Mouse (Mus musculus) neural tube, embryonic 13.5 days (tissue): ENCODE data around the gene BC028528. TPM values are rescaled to one million over a fixed set of nuclear protein-coding genes. Genes with fewer than 3 reads are reported as not detected.
"Not testable (repeated sequence)": the region's sequence is repeated elsewhere in the genome, so short reads cannot be mapped to it uniquely, and the experiment has no call there.

Source experiments
- ATAC-seq: fragments of 200-750 bp; cut with Nextera tagmentation; 2 replicates; pipeline ENCODE4 v1.8.0; 2017; ENCODE audit warnings: low read depth, mild to moderate bottlenecking, moderate TSS enrichment, moderate library complexity
- H3K27ac ChIP-seq: fragments of 300-500 bp; sonication (generic); replicated peaks from 2 replicates; pipeline ENCODE4 v1.5.1; 2015; ENCODE audit warnings: moderate library complexity, mild to moderate bottlenecking, inconsistent platforms
- H3K27me3 ChIP-seq: fragments of 300-500 bp; sonication (generic); 2 replicates; pipeline ENCODE4 v1.6.1; 2015; ENCODE audit warnings: mild to moderate bottlenecking, inconsistent platforms
- H3K36me3 ChIP-seq: fragments of 300-500 bp; sonication (generic); 2 replicates; pipeline ENCODE4 v1.6.1; 2015; ENCODE audit warnings: mild to moderate bottlenecking, inconsistent platforms
- H3K4me1 ChIP-seq: fragments of 300-500 bp; sonication (generic); replicated peaks from 2 replicates; pipeline ENCODE4 v1.6.1; 2015; ENCODE audit warnings: inconsistent platforms
- H3K4me2 ChIP-seq: fragments of 300-500 bp; sonication (generic); 2 replicates; pipeline ENCODE4 v1.6.1; 2015; ENCODE audit warnings: inconsistent platforms, mild to moderate bottlenecking, moderate library complexity
- H3K4me3 ChIP-seq: fragments of 300-500 bp; sonication (generic); 2 replicates; pipeline ENCODE4 v1.5.1; 2015; ENCODE audit warnings: mild to moderate bottlenecking, inconsistent platforms
- H3K9ac ChIP-seq: fragments of 300-500 bp; sonication (generic); 2 replicates; pipeline ENCODE4 v1.6.1; 2015; ENCODE audit warnings: moderate library complexity, mild to moderate bottlenecking, inconsistent platforms
- H3K9me3 ChIP-seq: fragments of 300-500 bp; sonication (generic); 2 replicates; pipeline ENCODE4 v1.6.1; 2016; ENCODE audit warnings: inconsistent platforms
- WGBS: fragments of 180-500 bp; shearing (Covaris S2); methylation state at CpG from one replicate; pipeline ENCODE4 v1.1.7; 2015; 5-methylcytosine and 5-hydroxymethylcytosine counted together
- polyA plus RNA-seq: library from polyadenylated mRNA; unstranded; fragments of >200 nt; fragmentation: Nextera tagmentation; extraction: Ambion mirVana; gene quantifications from 2 replicates; pipeline ENCODE4 v1.2.1, GENCODE M21; 2015

BC028528 gene
- polyA plus RNA-seq, 1 experiment from 2014 or later: 21.9 TPM

GRCm38 (mm10) chr3:95865050-95865449, 26.8 kb downstream of the BC028528 start:
- 95% methylated on average over 5 of the region's 5 CpGs for WGBS
- H3K4me1 ChIP-seq: peaks cover 2% of the 10 kb centered on the region
- no peak overlapping the region for H3K27ac ChIP-seq
- H3K4me2 ChIP-seq: no peak overlapping the region
- peaks cover 69% of the 10 kb centered on the region for H3K36me3 ChIP-seq
- H3K9me3 ChIP-seq: no peaks in the 10 kb centered on the region
- no peaks in the 10 kb centered on the region for H3K27me3 ChIP-seq
- H3K4me3 ChIP-seq: no peak overlapping the region
- H3K9ac ChIP-seq: no peak overlapping the region
- no peak for ATAC-seq

DNA sequence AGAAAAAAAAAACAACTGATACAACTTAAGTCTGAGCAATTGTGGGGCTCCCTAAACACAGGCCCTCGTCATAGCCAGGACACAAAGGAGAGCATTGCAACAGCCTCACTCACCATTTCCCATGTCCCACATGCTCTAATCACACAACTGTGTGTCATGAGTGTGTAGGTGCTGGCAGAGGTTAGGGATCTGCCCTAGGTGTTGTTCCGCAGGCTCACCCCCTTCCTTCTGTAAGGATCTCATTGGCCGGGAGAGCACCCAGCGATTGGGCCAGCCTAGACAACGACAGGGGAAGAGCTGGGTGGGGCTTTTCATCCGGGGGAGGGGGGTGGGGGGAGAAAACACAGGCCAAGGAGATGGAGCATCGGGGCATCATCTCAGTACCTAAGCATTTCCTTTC, 28.2 kb downstream of the BC028528 start:
- Histone ChIP-seq H3K27me3 (no peaks in the 10 kb centered on the region), H3K4me3 (no peak overlapping the region), H3K9me3 (no peaks in the 10 kb centered on the region), H3K27ac (no peak overlapping the region), H3K36me3 (peaks cover 58% of the 10 kb centered on the region), H3K9ac (no peak overlapping the region), H3K4me2 (no peak overlapping the region), H3K4me1 (no peaks in the 10 kb centered on the region)
- WGBS: 80% methylated on average over 7 of the region's 7 CpGs
- no peak for ATAC-seq

- no peaks in the 10 kb centered on the region for H3K4me1 ChIP-seq
- ATAC-seq: peak; percentile 73; the same call in 1 of the 2 replicates
- peaks cover 43% of the 10 kb centered on the region for H3K36me3 ChIP-seq
- no peak overlapping the region for H3K9ac ChIP-seq
- no peaks in the 10 kb centered on the region for H3K9me3 ChIP-seq
- H3K27me3 ChIP-seq: no peaks in the 10 kb centered on the region
- no peak overlapping the region for H3K4me2 ChIP-seq
- WGBS: 28% methylated on average over 2 of the region's 2 CpGs
- no peak overlapping the region for H3K4me3 ChIP-seq
- H3K27ac ChIP-seq: no peak overlapping the region
These were observed 30.0 kb downstream of the BC028528 start for GRCm38 (mm10) chr3:95861796-95862195.

DNA sequence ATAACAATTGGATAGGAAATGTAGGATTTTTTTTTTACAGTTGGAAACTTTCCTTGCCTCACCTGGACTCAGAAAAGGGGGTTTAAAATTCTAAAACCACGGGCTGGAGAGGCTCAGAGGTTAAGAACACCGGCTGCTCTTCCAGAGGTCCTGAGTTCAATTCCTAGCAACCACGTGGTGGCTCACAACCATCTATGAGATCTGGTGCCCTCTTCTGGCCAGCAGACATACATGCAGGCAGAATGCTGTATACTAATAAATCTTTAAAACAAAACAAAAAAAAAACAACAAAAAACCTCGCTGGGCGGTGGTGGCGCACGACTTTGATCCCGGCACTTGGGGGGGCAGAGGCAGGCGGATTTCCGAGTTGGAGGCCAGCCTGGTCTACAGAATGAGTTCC, 30.6 kb downstream of the BC028528 start:
- H3K9me3 ChIP-seq: no peaks in the 10 kb centered on the region
- no peak overlapping the region for H3K27ac ChIP-seq
- peaks cover 37% of the 10 kb centered on the region for H3K36me3 ChIP-seq
- H3K4me2 ChIP-seq: no peak overlapping the region
- H3K4me3 ChIP-seq: no peak overlapping the region
- no peak overlapping the region for H3K9ac ChIP-seq
- peaks cover 5% of the 10 kb centered on the region for H3K4me1 ChIP-seq
- H3K27me3 ChIP-seq: no peaks in the 10 kb centered on the region
- 77% methylated on average over 10 of the region's 10 CpGs for WGBS
- ATAC-seq: no peak

GRCm38 (mm10) chr3:95860323-95860722, 31.5 kb downstream of the BC028528 start:
- Histone ChIP-seq H3K4me3 (no peak overlapping the region), H3K4me2 (no peak overlapping the region), H3K4me1 (peaks cover 8% of the 10 kb centered on the region), H3K36me3 (peaks cover 28% of the 10 kb centered on the region), H3K27ac (no peak overlapping the region), H3K9me3 (no peaks in the 10 kb centered on the region), H3K27me3 (no peaks in the 10 kb centered on the region), H3K9ac (no peak overlapping the region)
- 92% methylated on average over 3 of the region's 3 CpGs for WGBS
- ATAC-seq: no peak

- 90% methylated on average over 3 of the region's 3 CpGs for whole genome bisulfite sequencing
- Histone ChIP-seq H3K36me3 (peaks cover 14% of the 10 kb centered on the region), H3K4me1 (peaks cover 16% of the 10 kb centered on the region)
- not testable (repeated sequence) for H3K4me2 ChIP-seq, H3K9me3 ChIP-seq, H3K4me3 ChIP-seq, H3K27ac ChIP-seq, H3K27me3 ChIP-seq, H3K9ac ChIP-seq, ATAC-seq
These were observed 33.5 kb downstream of the BC028528 start for GRCm38 (mm10) chr3:95858278-95858677.

DNA sequence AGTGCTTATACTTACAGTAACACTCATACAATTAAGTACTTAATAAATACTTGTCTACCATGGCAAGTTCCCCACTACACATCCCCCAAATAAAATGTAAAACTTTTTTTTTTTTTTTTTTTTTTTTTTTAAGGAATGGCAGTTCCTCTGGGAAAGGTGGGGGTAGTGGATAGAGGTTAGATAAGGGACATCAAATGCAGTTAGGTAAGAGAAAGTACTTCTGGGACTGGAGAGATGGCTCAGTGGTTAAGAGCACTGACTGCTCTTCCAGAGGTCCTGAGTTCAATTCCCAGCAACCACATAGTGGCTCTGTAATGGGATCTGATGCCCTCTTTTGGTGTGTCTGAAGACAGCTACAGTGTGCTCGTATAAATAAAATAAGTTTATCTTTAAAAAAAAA, 34.8 kb downstream of the BC028528 start:
- not testable (repeated sequence) for H3K27ac ChIP-seq, H3K9ac ChIP-seq, H3K4me3 ChIP-seq, H3K27me3 ChIP-seq, ATAC-seq, H3K9me3 ChIP-seq, H3K4me2 ChIP-seq
- 97% methylated on average over 1 of the region's 1 CpGs for WGBS
- peaks cover 19% of the 10 kb centered on the region for H3K36me3 ChIP-seq
- H3K4me1 ChIP-seq: peaks cover 16% of the 10 kb centered on the region

DNA sequence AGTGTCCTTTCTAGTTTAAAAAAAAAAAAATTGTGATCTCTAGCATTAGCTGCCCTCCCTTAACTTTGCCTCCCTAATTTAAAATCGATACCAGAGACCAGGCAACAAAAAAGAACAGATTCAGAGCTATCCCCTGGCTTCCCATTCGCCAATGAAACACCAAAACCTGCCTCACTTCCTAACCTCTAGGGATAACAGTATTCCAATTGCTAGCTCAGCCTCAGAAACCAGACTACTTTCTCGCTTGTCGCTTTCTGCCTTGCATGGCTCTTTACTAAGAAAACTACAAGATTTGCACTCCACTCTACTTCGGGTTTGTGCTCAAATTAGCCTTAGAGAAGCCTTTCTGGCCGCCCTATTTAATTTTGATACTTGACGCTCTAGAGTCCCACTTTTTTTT, 35.7 kb downstream of the BC028528 start:
- peak overlapping the region; percentile 72 for H3K27ac ChIP-seq
- WGBS: 28% methylated on average over 7 of the region's 7 CpGs
- ATAC-seq: peak; percentile 24; the same call in 1 of the 2 replicates
- peaks cover 16% of the 10 kb centered on the region for H3K4me1 ChIP-seq
- no peaks in the 10 kb centered on the region for H3K27me3 ChIP-seq
- peak overlapping the region; percentile 75 for H3K4me2 ChIP-seq
- H3K9me3 ChIP-seq: no peaks in the 10 kb centered on the region
- H3K9ac ChIP-seq: peak overlapping the region; percentile 87
- peak overlapping the region; percentile 82 for H3K4me3 ChIP-seq
- peaks cover 22% of the 10 kb centered on the region for H3K36me3 ChIP-seq

DNA sequence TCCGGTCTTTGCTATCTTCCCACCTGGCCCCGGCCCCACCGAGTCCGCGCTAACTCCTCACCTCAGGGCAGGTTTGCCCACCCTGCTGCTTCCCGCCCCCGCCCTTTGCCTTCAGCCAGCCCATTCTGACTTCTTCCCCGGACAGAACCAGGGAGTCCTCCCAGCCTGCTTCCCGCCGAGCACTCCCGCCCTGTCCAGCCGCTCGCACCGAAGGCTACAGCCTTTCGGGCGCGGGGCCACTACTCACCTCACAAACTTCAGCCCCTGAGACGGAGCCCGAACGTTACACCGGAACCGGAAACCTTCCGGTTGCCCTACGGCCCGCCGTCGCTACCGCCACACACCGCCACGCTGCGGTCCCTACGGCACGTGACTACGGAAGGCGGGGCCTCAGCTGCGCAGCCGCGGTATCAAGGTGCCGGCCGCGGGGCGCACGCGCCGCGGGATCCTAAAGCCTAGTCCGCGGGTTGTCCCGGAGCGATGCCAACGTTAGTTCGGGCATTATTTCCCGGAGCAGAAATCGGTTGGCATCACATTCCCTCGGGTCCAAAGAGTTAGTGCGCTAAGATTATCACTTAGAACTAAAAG, 36.2 kb downstream of the BC028528 start, which contains the start of gene Prpf3:
TSS of gene Prpf3 (minus strand) at position 384 of the 588 bp plus-strand sequence.
- Histone ChIP-seq H3K36me3 (peaks cover 27% of the 10 kb centered on the region), H3K9me3 (no peaks in the 10 kb centered on the region), H3K4me2 (peak within 1 kb of the TSS; percentile 75), H3K9ac (peak within 1 kb of the TSS; percentile 87), H3K27me3 (no peaks in the 10 kb centered on the region), H3K4me1 (peaks cover 16% of the 10 kb centered on the region), H3K4me3 (peak within 1 kb of the TSS; percentile 82), H3K27ac (peak within 1 kb of the TSS; percentile 72)
- peak; percentile 98 for ATAC-seq
- under 1% methylated on average over 54 of the region's 56 CpGs for WGBS

DNA sequence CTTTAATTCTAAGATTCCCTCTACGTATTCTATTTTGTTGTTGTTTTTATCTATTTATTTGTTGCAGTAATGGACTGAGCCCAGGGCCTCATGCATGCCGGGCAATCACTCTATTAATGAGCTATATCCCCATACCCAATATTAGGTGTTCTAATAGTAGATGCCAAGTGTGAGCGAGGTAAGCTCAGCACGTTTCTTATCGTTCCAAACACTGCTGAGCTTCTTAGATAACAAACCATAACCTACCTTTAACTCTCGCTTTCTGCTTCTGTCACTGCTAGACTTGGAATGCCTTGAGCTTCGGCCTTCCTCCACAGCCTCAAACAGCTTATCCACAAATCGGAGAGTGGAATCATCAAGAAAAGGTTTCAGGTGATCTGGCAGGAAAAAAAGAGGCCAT, 40.5 kb downstream of the BC028528 start:
- no peak overlapping the region for H3K27ac ChIP-seq
- peaks cover 12% of the 10 kb centered on the region for H3K4me1 ChIP-seq
- H3K9me3 ChIP-seq: no peaks in the 10 kb centered on the region
- peaks cover 69% of the 10 kb centered on the region for H3K36me3 ChIP-seq
- 97% methylated on average over 8 of the region's 8 CpGs for WGBS
- H3K9ac ChIP-seq: no peak overlapping the region
- H3K4me3 ChIP-seq: no peak overlapping the region
- no peaks in the 10 kb centered on the region for H3K27me3 ChIP-seq
- no peak for ATAC-seq
- no peak overlapping the region for H3K4me2 ChIP-seq

GRCm38 (mm10) chr3:95850611-95851010, 41.2 kb downstream of the BC028528 start:
- 92% methylated on average over 4 of the region's 4 CpGs for WGBS
- Histone ChIP-seq H3K9me3 (no peaks in the 10 kb centered on the region), H3K4me1 (peaks cover 9% of the 10 kb centered on the region), H3K36me3 (peaks cover 76% of the 10 kb centered on the region), H3K9ac (no peak overlapping the region), H3K27ac (no peak overlapping the region), H3K27me3 (no peaks in the 10 kb centered on the region), H3K4me3 (no peak overlapping the region), H3K4me2 (no peak overlapping the region)
- ATAC-seq: no peak

GRCm38 (mm10) chr3:95842503-95843214, 49.1 kb downstream of the BC028528 start:
- Histone ChIP-seq H3K4me1 (no peaks in the 10 kb centered on the region), H3K9me3 (no peaks in the 10 kb centered on the region), H3K9ac (no peak overlapping the region), H3K4me2 (no peak overlapping the region), H3K36me3 (peaks cover 92% of the 10 kb centered on the region), H3K27ac (no peak overlapping the region), H3K27me3 (no peaks in the 10 kb centered on the region), H3K4me3 (no peak overlapping the region)
- no peak for ATAC-seq
- WGBS: 89% methylated on average over 3 of the region's 3 CpGs
